Mouse (Mus musculus): Measurements from ENCODE around the gene Pgpep1. TPM values are rescaled to one million over a fixed set of nuclear protein-coding genes. Genes with fewer than 3 reads are reported as not detected.
A peak's percentile ranks its signal among the peaks of the same experiment; 100 is the strongest.

The Pgpep1 gene
- polyA plus RNA-seq, 1 experiment = 18.2 TPM

DNA sequence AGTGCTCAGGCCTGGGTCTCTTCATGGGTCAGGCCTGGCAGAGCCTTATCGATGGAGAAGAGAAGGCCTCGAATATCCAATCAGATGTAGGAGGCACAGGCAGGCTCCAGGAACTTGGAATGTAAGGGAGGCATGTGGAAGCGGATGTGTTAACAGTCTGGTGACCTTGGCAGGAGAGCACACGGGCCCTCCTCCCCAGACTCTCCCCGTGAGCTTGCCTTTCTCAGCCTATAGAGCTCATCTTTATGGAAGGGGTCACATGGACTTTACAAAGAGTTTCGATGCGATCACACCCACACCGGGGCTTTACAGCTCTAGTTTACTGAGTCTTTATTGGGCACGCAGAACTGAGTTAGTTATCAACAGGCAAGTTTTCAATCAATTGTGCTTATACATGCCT lies 21.4 kb downstream of the Pgpep1 start:
- Histone ChIP-seq H3K36me3 (ENCODE audit: control insufficient read depth, insufficient read depth, low read length) (no peaks in the 10 kb centered on the region), H3K4me3 (ENCODE audit: extremely low read depth, insufficient read depth, insufficient read length) (no peak overlapping the region), H3K27ac (ENCODE audit: insufficient read depth, low read length) (no peak overlapping the region), H3K4me1 (ENCODE audit: control insufficient read depth, insufficient read depth, insufficient read length) (peaks cover 29% of the 10 kb centered on the region), H3K27me3 (ENCODE audit: control insufficient read depth, insufficient read depth, low read length) (no peaks in the 10 kb centered on the region)
- 88% methylated on average over 9 of the region's 9 CpGs for WGBS
- no peak for DNase-seq (ENCODE audit: low read depth in 1 of 2, low spot score in 2 of 2)
- TF ChIP-seq CTCF (IDR thresholded peaks at IDR 0.05; ENCODE audit: extremely low read depth, insufficient read depth, insufficient read length, insufficient replicate concordance) (no peak), POLR2A (IDR thresholded peaks at IDR 0.05; ENCODE audit: low read depth, low read length) (no peak)

DNA sequence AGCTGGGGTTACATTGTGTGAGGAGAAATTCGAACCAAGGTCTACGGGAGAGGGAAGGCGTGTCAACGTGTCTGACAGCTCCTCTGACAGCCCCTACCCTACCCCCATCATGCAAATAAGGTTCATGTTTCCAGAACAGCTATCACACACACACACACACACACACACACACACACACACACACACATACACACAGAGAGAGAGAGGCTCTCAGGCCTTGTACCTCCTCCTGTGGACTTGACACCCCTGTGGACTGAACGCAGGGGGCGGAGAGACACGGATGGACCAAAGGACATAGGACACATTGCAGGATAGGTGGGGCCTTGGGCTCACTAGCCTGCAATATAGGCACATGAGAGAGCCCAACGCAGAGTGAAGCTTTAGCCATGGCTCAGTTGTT lies 23.4 kb downstream of the Pgpep1 start:
- Histone ChIP-seq H3K36me3 (ENCODE audit: control insufficient read depth, insufficient read depth, low read length) (no peaks in the 10 kb centered on the region), H3K4me1 (ENCODE audit: control insufficient read depth, insufficient read depth, insufficient read length) (peaks cover 29% of the 10 kb centered on the region), H3K27ac (ENCODE audit: insufficient read depth, low read length) (no peak overlapping the region), H3K4me3 (ENCODE audit: extremely low read depth, insufficient read depth, insufficient read length) (no peak overlapping the region), H3K27me3 (ENCODE audit: control insufficient read depth, insufficient read depth, low read length) (no peaks in the 10 kb centered on the region)
- WGBS = 59% methylated on average over 8 of the region's 8 CpGs
- no peak for TF ChIP-seq CTCF (IDR thresholded peaks at IDR 0.05; ENCODE audit: extremely low read depth, insufficient read depth, insufficient read length, insufficient replicate concordance)
- TF ChIP-seq POLR2A (IDR thresholded peaks at IDR 0.05; ENCODE audit: low read depth, low read length) = no peak
- DNase-seq (ENCODE audit: low read depth in 1 of 2, low spot score in 2 of 2) = no peak

DNA sequence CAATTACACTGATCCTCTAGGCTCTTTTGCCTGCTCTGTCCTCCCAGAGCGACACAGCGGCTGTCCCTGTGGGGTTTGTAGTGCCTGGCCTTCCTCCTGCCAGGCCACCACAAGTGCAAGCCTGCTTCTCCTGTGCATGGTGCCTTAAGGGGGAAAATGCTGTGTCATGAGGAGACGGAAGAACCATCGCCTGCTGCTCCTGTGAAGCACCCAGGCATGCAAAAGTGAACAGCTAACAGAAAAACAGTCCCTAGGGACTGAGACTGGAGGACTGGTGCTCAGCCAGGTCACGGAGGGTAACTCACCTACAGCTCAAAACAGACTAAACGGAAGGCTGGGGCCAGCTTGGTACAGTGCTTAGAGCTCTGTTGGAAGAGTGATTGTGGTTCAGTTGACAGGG lies 24.7 kb downstream of the Pgpep1 start:
- WGBS = 15% methylated on average over 6 of the region's 6 CpGs
- TF ChIP-seq POLR2A (IDR thresholded peaks at IDR 0.05; ENCODE audit: low read depth, low read length) (no peak), CTCF (IDR thresholded peaks at IDR 0.05; ENCODE audit: extremely low read depth, insufficient read depth, insufficient read length, insufficient replicate concordance) (no peak)
- Histone ChIP-seq H3K4me3 (ENCODE audit: extremely low read depth, insufficient read depth, insufficient read length) (no peak overlapping the region), H3K36me3 (ENCODE audit: control insufficient read depth, insufficient read depth, low read length) (no peaks in the 10 kb centered on the region), H3K4me1 (ENCODE audit: control insufficient read depth, insufficient read depth, insufficient read length) (peaks cover 32% of the 10 kb centered on the region), H3K27ac (ENCODE audit: insufficient read depth, low read length) (peak overlapping the region; percentile 51), H3K27me3 (ENCODE audit: control insufficient read depth, insufficient read depth, low read length) (no peaks in the 10 kb centered on the region)
- DNase-seq (ENCODE audit: low read depth in 1 of 2, low spot score in 2 of 2) = peak in 1 of 2 experiments; percentile 68

DNA sequence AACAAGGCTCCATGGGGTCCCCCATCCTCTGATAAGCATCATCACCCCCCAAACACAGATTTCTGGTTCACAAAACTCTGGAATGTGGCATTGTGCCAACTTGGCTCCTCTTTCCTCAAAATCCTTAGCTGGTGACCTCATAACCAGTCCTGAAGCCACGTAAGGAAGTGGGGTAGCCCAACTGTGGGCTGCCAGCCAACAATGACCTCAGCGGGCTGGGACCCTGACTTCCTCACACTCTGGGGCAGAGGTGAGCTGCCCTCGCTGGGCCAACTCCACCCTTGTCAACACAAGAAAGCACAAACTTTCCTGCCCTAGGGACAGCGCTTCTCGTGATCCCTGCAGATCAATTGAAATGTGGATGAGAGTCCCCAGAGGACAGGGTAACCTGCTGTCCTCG lies 26.1 kb downstream of the Pgpep1 start:
- no peak for DNase-seq (ENCODE audit: low read depth in 1 of 2, low spot score in 2 of 2)
- WGBS = 37% methylated on average over 6 of the region's 6 CpGs
- H3K4me3 ChIP-seq (ENCODE audit: extremely low read depth, insufficient read depth, insufficient read length) = no peak overlapping the region
- H3K27me3 ChIP-seq (ENCODE audit: control insufficient read depth, insufficient read depth, low read length) = no peaks in the 10 kb centered on the region
- TF ChIP-seq POLR2A (IDR thresholded peaks at IDR 0.05; ENCODE audit: low read depth, low read length) = no peak
- TF ChIP-seq CTCF (IDR thresholded peaks at IDR 0.05; ENCODE audit: extremely low read depth, insufficient read depth, insufficient read length, insufficient replicate concordance) = no peak
- H3K36me3 ChIP-seq (ENCODE audit: control insufficient read depth, insufficient read depth, low read length) = no peaks in the 10 kb centered on the region
- H3K27ac ChIP-seq (ENCODE audit: insufficient read depth, low read length) = no peak overlapping the region
- H3K4me1 ChIP-seq (ENCODE audit: control insufficient read depth, insufficient read depth, insufficient read length) = peaks cover 36% of the 10 kb centered on the region

DNA sequence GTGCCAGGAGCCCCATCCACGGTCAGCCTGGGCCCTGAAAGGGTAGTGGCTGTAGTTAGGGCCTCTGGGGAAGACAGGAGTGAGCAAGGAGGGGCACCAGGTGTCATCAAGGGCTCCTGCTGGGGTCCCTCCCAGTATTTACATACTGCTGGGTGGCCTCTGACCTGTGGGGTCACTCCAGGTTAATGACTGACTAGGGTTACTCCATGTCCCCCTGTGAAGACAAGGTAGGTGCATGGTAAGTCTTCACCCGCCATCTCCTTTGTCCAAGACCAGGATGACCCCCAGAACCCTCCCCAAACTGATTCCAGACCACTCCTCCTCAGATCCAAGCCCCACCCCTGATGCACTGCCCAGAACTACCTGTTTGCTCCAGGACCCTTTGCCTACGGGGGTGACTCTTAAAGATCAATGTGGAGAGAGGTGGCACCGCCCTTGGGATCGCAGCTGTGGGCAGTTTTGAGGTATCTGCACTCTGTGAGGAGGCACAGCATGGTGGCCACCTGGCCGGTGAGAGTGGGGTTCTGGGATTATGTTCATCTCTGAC lies 27.8 kb downstream of the Pgpep1 start, which contains the start of gene Gdf15:
Gene Gdf15, minus strand, starts transcription at position 111 of the 547 bp plus-strand sequence.
- TF ChIP-seq CTCF (IDR thresholded peaks at IDR 0.05; ENCODE audit: extremely low read depth, insufficient read depth, insufficient read length, insufficient replicate concordance) (no peak), POLR2A (IDR thresholded peaks at IDR 0.05; ENCODE audit: low read depth, low read length) (no peak)
- H3K27me3 ChIP-seq (ENCODE audit: control insufficient read depth, insufficient read depth, low read length) = no peaks in the 10 kb centered on the region
- H3K4me3 ChIP-seq (ENCODE audit: extremely low read depth, insufficient read depth, insufficient read length) = no peak within 1 kb of the TSS
- no peak for DNase-seq (ENCODE audit: low read depth in 1 of 2, low spot score in 2 of 2)
- peaks cover 36% of the 10 kb centered on the region for H3K4me1 ChIP-seq (ENCODE audit: control insufficient read depth, insufficient read depth, insufficient read length)
- peak within 1 kb of the TSS; percentile 4; the same call in 1 of the 2 replicates for H3K27ac ChIP-seq (ENCODE audit: insufficient read depth, low read length)
- no peaks in the 10 kb centered on the region for H3K36me3 ChIP-seq (ENCODE audit: control insufficient read depth, insufficient read depth, low read length)
- WGBS = 94% methylated on average over 6 of the region's 6 CpGs

DNA sequence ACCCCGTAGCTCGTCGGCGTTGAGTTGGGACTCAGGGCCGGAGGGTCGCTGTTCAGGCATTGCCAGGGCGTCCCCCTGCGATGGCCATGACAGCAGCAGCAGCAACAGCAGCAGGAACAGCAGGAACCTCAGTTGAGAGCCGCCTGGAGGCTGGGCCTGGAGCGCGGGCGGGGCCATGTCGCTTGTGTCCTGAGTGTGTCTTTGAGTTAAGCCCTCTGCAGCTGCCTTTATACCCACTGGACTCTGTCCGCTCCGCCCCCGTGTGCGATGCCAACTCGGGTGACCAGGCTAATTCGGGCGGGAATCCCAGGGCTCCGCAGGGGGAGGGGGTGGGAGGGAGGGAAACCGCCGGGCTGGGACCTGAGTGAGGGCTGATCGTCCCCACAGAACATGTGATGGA lies 28.8 kb downstream of the Pgpep1 start:
- Histone ChIP-seq H3K4me1 (ENCODE audit: control insufficient read depth, insufficient read depth, insufficient read length) (peaks cover 29% of the 10 kb centered on the region), H3K27me3 (ENCODE audit: control insufficient read depth, insufficient read depth, low read length) (no peaks in the 10 kb centered on the region), H3K4me3 (ENCODE audit: extremely low read depth, insufficient read depth, insufficient read length) (no peak overlapping the region), H3K27ac (ENCODE audit: insufficient read depth, low read length) (peak overlapping the region; percentile 4; the same call in 1 of the 2 replicates), H3K36me3 (ENCODE audit: control insufficient read depth, insufficient read depth, low read length) (no peaks in the 10 kb centered on the region)
- WGBS = 18% methylated on average over 24 of the region's 24 CpGs
- DNase-seq (ENCODE audit: low read depth in 1 of 2, low spot score in 2 of 2) = no peak
- TF ChIP-seq POLR2A (IDR thresholded peaks at IDR 0.05; ENCODE audit: low read depth, low read length) (no peak), CTCF (IDR thresholded peaks at IDR 0.05; ENCODE audit: extremely low read depth, insufficient read depth, insufficient read length, insufficient replicate concordance) (no peak)
